Mouse (Mus musculus) kidney, postnatal 36 days (tissue): ENCODE measurements around the gene Caap1.
A peak's percentile ranks its signal among the peaks of the same experiment; 100 is the strongest.

Source experiments
- DNase-seq, 2 experiments: peaks; one replicate each; pipeline ENCODE4 v3.0.0; 2021 to 2022; ENCODE audit warnings: mixed read lengths in 2 of 2

Caap1 gene

DNA sequence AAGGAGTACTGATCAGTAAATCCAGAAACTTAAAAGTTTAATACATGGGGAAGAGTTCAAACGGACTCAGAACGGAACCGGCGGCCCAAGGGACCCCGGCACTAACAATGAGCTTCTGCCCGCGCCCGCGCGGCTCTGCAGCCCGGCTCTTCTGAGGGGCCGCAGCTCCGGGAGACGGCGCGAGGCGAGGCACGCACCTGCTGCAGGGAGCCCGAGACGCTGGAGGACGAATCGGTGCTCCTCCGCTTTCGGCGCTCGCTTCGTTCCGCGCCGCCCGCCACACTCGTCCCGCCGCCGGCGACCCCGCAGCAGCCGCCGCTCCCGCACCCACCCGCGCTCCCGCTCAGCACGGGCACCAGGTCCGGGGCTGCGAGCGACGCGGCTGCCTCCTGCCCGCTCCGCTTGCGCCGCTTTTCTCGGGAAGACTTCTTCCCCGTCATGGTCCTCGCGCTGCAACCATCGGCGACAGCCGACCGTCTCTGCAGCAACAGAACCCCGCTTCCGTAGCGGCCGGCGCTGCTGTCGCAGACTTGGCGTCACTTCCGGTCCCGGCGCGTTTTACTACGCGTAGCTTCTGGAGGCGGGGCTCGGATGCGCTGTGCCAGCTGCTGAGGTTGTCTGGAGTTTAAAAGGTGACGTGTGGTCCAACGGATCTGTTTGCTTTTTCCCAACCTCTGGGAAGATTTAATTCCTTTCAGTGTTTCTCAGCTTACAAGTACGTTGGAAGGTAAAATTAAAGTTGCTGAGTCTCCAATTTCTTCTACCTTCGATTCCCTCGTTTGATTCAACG, at the start of gene Caap1, which contains the start of gene Gm10306:
Gene Caap1 (minus strand): TSS at position 532 of the 790 bp plus-strand sequence.
Gene Gm10306 (plus strand): TSS at position 282 of the 790 bp plus-strand sequence.
- DNase-seq: peak; percentile 92 to 96

DNA sequence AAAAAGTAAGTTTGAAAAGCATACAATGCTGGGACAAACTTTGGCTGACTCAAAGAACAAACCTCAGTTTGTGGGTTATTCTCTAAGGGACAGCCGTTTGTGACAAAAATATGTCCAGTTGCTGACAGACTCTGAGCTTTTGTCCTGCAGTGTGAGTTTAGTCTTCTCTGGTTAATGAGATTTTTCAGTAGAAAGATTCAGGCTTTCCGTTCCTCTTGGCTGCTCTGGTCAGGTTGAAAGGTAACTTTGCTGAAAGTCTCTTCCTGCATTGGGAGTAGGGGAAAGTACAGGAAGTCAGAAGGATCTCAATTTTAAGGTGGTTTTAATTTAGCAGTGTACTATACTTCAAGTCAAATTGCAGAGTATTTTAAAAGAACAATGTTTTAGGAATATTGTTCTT, 49.0 kb upstream of the Caap1 start:
- DNase-seq: peak; percentile 29 to 64

DNA sequence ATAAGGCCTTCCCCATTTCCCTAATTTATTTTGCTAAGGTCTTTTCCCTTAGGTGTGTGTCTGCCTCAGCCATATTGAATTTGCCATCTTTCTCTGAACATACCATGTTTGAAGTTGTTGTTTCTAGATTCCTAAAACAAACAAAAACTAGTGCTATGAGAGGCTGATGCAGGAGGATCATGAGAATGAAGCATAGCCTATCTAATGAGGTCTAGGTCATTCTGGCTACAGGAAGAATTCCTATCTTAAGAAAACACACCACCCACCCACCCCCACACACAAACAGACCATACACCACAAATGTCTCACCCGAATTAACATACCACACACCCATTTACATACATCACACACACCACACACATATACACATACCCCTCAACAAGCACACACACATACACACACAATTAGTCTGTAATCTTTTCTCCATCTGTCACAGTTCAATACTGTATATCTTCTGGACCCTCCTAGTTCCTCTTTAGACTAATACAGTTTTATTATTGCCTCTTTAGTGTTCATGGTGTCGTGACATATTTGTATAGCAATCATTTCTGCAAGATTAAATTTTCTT, 47.9 kb upstream of the Caap1 start:
- DNase-seq: no peak

DNA sequence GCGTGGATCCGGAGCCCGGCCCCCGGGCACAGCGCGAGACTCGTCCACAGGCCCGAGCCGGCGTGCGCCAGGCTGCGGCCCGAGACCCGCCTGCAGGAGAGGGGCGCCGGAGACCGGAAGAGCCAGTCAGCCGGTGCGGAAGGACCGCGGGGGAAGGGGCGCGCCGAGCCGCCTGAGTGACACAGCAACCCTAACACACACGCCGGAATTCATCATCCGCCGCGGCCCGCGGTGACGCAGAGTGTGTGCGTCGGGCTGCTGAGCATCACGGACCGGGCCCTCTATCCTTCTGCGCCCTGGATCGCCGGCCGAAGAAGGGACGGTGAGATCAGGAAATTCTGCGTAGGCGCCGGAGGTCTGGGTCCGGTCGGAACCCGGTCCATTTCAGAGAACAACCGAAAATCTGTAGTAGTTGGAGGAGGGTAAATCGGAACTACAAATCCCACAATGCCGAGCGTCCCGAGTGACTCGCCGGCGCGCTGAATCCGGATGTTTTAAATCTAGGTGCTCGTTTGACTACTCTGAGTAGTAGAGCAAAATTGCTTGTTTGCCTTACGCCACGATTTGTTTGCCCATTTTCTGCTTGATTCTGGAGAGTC, 46.5 kb upstream of the Caap1 start, which contains the start of gene Plaa:
Gene Plaa (minus strand): TSS at position 214 of the 599 bp plus-strand sequence.
- peak; percentile 93 to 95 for DNase-seq

DNA sequence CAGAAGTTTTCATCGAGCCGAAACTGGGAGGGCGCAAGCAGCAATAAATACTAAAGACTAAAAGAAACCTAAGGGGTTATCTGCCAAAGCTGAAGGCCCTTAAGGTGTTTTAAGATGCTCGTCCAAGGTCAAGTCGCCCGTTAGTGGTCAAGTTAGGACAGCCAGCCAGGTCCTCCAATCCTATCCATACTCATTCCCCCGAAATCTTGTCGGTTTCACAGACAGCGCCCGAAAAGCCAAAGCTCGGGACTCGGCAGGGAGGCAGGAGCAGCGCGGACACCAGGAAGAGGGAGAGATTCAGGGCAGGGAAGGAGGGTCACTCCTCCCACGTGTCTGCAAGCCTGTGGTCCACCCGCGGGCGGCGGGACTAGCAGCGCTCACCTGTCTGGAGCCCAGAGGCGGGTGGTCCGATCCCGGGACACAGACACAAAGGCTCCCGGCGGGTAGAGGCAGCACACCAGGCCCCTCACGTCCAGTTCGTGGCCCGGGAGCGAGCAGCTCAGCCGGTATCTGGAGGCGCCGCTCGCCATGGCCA, 46.0 kb upstream of the Caap1 start:
- DNase-seq: peak in 1 of 2 experiments; percentile 36

DNA sequence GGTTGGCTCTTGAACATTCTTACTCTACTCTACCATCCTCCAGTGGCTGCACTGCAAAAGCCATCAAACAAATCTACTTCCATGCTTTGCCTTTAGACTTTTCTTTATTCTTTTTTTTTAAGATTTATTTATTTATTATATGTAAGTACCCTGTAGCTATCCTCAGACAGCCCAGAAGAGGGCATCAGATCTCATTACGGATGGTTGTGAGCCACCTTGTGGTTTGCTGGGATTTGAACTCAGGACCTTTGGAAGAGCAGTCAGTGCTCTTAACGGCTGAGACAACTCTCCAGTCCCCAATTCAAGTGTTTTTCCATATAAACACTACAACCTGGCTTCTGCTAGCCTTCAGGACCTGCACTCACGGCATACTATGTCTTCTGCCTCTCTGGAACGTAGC, 44.8 kb upstream of the Caap1 start:
- DNase-seq: peak in 1 of 2 experiments; percentile 29

DNA sequence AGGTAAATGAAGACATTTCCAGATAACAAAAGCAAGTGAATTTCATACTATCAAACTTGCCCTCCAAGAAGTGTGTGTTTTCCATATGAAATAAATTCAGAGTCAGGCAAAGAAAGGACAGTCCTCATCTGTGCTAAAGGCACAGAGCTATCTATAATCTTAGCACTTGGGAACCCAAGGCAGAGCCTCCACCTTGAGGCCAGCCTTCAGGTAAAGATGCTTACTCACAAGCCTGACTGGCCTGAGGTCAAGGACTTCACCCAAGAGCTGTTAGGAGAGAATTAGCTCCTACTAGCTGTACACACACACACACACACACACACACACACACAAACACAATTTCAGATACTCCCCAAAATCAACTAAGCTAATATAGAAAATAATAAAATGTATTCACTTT, 36.1 kb upstream of the Caap1 start:
- peak in 1 of 2 experiments; percentile 12 for DNase-seq

DNA sequence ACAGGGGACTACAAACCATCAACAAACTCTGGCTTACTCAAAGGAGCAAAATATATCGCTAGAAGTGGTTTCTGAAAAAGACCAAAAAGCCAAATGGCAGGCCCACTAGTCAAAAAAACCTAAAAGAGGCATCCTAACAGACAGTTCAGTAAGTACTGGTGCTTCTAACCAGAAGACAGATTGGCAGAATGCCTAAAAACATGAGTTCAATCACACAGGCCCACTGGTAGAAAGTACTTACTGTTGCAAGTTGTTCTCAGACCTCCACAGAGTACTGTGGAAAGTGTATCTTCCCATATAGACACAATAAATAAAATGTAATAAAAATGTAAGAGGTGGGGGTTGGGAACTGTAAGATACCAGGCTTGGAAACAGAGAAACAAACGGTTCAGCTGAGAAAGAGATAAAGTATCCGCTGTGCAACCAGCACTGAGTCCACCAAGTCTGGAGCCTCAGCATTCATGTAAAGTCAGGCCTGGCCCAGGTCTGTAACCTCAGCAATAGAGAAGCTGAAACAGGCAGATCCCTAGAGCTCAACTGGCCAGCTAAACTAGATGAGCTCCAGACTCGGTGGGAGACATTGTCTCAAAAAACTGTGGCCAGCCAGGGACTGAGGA, 35.3 kb upstream of the Caap1 start:
- DNase-seq: no peak

DNA sequence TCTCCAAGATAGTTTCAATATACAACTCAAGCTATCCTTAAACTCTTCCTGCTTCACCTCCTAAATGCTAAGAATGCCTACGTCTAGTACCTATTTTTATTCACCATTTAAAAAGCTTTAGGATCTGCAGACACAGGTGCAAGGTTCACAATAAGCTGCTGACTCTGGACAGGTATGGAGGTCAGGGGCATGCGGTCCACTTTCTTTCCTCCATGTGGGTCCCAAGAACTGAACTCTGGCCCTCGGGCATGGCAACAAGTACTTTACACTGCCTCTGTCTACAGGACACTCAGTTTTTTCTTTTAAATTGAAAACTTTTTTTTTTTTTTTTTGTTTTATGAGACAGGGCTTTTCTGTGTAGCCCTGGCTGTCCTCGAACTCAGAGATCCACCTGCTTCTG, 16.1 kb upstream of the Caap1 start:
- DNase-seq: peak; percentile 43 to 57

DNA sequence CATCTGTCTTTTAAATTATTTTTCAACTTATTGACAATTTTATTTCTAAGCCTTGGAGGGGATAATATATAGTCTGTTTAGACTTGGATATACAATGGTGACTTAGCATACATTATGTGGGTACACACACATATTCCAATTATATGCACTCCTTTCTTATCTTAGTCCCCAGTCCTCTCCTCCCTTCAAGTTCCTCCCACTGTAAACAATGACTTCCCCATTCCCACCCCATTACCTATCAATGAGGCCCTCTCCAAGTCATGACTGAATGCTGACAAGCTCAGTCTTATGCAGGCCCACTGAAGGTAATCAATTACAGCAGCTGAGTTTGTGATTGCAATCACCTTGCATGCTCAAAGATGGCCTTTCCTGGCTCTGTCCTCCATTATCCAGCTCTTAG, 7.7 kb upstream of the Caap1 start:
- no peak for DNase-seq

DNA sequence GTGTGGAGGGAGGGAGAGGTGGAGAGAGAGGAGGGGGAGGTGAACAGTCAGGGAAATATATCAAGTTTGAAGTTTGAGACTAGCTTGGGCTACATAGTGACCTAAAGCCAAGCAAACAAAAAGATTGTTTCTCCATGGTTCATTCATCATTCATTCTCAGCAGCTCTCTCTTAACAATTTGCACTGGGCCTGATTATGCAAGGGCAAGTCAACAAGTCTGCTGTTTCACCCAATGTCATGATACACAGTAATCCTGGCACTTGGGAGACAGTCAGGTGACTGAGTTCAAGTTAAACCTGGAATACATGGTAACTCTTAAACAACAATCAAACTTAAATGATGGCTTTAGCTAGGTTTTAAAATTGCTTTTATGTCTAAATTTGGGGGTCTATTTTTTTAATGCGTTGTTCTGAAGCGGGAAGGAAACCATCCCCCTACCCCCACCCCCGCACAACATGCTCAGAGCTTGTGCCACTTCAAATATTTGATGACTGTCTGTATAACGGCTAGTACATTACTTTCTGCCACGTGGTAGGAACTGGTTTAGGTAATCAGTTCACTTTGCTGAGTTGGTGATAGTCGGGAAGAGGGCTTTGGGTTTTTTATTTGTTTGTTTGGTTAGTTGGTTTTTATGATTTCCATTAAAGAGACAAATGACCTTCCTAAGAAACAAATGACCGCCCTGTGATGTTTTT, 5.5 kb upstream of the Caap1 start:
- peak in 1 of 2 experiments; percentile 10 for DNase-seq

DNA sequence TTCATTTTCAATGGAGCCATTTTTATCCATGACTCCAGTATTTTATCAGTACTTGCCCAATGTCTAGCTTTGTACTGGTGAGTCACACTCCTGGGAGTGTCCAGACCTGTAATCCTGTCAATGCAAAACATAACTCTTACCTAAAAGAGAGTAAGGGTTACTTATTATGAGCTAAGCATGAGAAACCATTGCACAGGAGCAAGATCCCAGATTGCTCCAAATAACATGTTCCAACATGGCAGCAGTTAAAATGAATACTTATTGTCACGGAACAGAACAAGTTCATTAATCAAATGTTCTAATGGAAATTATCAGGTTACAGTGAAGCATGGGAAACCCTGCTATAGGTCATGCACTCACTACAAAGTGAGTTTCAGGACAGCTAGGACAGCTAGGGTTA, 3.7 kb upstream of the Caap1 start:
- no peak for DNase-seq

DNA sequence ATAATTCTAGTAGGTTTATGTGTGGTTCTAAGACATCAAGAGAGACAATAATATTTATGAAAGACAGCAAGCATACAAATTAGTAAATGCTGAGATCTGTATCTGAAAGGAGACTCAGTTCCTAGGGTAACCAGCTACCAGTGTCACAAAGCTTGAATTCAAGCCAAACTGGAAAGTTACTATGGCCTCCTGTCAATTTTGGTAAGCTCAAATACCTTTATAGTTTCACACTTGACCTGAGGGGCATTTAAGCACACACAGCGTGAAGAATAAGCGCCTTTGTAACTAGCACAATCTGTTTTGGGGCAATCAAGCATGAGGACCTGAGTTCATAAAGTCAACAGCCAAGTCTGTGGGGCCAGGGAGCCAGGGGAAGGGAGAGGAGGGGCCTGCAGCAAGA, 2.7 kb upstream of the Caap1 start:
- DNase-seq: peak; percentile 9 to 18

DNA sequence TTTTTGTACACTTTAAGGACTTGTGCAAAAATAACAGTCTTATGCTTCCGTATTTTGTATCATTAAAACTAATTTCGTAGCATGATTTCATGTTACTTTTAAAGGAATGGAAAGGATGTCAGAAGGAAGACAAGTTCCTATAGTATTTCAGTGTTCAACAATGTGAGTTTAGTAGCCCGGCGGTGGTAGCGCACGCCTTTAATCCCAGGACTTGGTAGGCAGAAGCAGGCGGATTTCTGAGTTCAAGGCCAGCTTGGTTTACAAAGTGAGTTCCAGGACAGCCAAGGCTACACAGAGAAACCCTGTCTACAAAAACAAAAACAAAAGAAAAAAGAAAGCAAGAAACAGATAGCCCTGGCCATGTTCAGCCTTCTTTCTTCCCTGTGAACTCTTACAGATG, 549 bp upstream of the Caap1 start:
- DNase-seq: no peak

DNA sequence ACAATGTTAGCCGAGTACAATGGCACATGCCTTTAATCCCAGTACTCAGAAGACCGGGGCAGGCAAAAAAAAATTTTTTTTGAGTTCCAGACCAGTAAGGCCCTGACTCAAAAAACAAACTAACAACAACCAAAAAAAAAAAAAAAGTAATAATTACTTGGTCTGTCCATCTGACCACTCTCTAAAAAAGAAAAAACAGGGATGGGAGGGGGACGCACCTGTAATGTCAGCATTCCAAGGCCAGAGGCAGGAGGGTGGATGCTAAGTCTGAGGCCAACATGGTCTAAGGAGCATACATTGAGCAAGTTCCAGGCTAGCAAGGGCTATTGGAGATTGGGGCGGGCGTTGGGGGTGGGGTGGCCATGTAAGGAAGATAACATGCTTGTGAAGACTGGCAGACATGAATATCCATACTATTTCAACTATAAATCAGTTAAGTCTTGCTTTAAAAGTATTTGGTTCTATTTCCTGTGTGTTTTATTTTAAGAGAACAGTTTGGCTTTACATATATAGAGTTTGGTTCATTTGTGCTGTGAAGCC, 1.6 kb downstream of the Caap1 start:
- DNase-seq: no peak

DNA sequence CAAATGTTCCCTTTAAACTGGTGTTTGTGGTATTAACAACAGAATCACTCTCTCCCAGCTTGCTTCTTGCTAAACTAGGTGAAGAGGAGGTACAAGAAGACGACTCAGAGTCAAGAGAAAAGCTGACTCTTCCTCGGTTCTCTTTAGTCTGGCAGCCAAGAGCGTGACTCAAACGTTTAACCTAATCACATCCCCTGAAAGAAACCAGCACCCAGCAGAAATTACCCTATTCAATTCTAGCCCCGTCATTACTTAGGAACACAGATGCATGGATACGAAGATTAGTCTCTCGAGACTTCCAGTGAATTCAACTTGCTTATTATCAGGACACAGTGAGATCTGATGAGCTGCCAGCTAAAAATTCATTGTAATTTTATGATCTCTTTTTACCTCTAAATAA, 12.3 kb downstream of the Caap1 start:
- no peak for DNase-seq

DNA sequence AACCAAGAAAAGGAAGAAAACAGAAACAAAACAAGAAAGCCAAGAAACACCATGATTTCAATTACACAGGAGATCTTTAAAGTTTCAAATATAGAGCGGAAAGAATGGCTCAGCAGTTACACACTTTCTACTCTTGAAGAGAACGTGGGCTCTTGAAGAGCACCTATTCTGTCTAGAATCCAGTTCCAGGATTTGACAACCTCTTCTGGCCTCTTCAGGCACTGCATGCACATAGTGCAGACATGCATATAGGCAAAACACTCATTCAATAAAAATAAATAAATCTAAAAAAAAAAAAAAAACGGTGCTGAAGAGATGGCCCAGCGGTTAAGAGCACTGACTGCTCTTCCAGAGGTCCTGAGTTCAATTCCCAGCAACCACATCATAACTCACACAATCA, 13.6 kb downstream of the Caap1 start:
- no peak for DNase-seq

DNA sequence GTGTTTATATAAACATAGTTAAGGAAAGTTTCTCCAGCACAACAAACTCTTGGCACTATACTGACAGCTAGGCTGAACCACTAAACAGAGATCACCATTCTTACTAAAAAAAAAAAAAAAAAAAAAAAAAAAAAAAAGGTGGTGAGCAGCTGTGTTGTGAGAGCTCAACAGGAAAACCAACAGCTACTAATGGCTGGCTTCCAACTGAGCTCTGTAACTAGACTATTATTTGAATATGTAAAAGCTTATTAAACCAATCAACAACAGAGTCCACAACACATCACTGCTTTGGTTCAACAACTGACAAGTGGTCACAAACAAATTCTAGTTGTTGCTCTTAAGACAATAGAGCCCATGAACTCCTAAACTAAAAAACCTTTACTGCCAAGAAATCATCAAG, 23.4 kb downstream of the Caap1 start:
- no peak for DNase-seq

DNA sequence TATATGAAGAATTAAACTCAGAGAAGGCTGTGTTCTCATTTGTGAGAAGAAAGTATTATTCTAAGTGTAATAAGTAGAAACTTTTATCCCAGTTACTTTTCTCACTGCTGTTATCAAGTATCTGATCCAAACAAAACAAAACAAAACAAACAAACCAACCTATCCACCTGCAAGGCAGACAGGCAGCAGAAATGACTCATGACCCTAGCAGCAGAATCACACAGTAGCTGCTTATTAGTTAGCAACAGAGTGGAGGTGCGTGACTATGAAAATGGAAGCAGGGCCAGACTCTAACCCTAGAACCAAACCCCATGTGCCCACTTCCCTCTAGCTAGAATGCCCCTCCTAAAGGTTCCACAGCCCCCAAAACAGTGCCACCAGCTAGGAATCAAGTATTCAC, 27.1 kb downstream of the Caap1 start:
- no peak for DNase-seq

DNA sequence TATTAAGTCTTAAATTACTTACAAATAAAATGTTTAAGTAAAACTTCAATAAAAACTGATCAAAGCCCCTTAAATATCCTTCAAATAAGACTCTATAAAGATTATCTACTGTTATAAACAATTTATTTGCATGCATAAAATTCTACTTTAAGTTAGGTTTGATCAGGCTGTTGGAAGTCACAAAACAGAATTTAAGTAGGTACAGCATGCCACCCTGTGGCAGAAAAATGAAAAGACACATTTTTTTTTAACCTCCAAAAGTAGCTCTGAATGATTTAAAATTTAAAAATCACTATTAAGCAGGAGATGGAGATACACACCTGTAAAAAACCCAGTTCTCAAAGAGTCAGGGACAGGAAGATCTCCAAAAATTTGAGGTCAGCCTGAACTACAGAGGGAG, 33.3 kb downstream of the Caap1 start:
- DNase-seq: no peak

DNA sequence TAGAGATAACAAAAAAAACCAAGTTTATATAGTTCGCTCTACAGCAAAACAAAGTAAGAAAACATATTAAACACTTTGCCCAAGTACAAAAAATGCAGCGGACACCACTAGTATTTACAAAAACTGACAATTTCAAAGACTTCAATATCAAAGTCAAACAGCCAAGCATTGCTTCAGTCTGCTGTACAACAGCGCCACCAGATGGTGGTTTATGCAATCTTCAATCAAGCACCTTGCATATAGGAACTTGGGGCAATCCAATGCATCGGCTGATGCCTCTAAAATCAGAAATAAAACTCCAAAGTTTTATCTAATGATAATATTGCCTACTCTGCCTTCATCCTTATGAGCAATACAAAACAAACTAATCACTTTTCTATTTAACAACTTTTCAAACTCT, 39.0 kb downstream of the Caap1 start:
- peak; percentile 12 to 65 for DNase-seq

DNA sequence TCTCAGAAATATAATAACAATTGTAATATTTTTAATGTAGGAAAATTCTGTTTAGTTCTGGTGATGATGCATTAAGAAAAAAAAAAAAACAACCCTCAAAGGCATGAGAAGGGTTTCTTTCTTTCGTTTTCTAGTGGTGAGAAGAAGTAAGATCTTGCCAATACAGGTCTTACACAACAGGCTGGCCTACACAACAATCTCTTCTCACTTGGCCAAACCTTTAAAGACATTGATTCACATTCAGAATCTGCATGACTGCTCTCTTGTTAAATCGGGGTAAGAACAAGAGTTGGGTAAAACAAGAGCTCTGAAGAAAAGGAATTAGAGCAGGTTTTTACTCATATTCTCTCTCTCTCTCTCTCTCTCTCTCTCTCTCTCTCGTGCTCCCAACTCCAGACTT, 41.2 kb downstream of the Caap1 start:
- no peak for DNase-seq
